Mouse (Mus musculus) gastrocnemius, postnatal 4 days (tissue): Measurements from ENCODE around the gene Nr2c2. TPM values are rescaled to one million over a fixed set of nuclear protein-coding genes. Genes with fewer than 3 reads are reported as not detected.

Experiments used
- DNase-seq, 2 experiments: peaks; one replicate each; pipeline ENCODE4 v3.0.0; 2021 to 2022; ENCODE audit warnings: low spot score in 2 of 2, mixed read lengths in 2 of 2
- total RNA-seq, 2 experiments: library from RNA; stranded (reverse); gene quantifications; 2 replicates each; pipeline ENCODE4 v1.2.3; 2021

The Nr2c2 gene
- total RNA-seq, 2 experiments from 2014 or later = 38.0 to 41.3 TPM

GRCm38 (mm10) chr6:92124547-92124946, 33.4 kb downstream of the Nr2c2 start:
- no peak for DNase-seq

DNA sequence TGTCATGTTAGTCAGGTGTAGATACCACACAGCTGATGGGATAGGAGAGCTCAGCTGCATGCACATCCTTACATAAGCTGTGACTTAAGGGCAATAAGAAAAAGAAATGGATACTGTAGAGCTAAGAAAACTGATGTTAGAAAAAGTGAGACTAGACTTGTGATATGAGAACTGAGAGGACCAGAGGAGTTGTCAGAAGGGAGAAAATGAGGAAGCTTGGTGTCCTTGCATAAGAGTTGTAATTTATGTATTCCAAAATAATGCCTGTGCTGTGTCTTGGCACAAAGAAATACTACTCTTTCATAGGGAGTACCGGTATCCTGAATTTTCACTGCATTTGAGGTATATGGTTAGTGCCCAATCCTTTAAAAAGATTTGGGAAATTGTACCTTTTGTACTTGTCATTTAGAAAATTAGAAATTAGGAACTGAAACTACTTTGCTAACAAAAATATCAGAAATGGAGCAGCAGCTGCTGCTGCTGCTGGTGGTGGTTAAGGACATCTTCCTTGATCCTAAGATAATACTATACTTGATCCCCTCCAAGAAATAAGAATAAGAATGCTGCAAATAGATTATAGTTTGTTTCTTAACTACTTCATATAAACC, 35.8 kb downstream of the Nr2c2 start:
- DNase-seq = no peak

GRCm38 (mm10) chr6:92131456-92131855, 40.3 kb downstream of the Nr2c2 start:
- no peak for DNase-seq

- DNase-seq = no peak
Measured at GRCm38 (mm10) chr6:92132021-92132911, 41.1 kb downstream of the Nr2c2 start.

- DNase-seq = no peak
Measured at GRCm38 (mm10) chr6:92133617-92134016, 42.4 kb downstream of the Nr2c2 start.

DNA sequence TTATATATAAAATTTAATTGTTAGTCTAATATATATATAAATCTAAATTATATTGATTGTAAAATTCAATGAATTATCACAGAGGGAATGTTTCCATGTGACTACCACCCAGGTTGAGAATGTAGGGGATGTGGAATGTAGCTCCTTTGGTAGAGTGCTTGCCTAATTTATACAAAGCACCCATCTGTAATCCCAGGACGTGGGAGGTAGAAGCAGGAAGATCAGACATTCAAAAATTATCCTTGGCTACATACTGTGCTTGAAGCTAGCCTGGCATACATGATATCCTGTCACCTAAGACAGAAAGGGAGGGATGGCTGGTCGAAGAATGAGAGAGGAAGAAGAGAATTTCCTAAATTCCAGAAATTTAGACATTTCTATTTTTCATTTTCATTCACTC, 45.2 kb downstream of the Nr2c2 start:
- DNase-seq = no peak

- no peak for DNase-seq
Measured at GRCm38 (mm10) chr6:92145881-92146280, 54.7 kb downstream of the Nr2c2 start.

DNA sequence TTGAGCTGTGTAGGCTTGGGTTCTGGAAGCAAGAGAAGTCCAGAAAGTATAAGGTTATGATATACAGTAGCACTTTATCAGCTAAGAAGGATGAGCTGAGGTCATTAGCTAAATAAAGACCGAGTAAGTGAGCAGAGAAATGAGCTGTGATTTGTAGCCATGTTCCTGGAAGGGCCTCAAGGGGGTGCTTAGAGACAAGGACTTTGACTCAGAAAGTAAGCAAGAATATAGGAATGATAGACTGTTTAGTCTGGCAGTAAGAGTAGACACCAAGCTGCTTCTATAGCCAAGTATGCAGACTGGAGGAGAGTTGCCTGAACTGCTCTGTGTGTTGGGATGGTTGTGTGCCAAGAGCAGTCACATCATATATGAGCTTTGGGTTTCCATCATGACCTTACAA, 62.6 kb downstream of the Nr2c2 start:
- DNase-seq = no peak

DNA sequence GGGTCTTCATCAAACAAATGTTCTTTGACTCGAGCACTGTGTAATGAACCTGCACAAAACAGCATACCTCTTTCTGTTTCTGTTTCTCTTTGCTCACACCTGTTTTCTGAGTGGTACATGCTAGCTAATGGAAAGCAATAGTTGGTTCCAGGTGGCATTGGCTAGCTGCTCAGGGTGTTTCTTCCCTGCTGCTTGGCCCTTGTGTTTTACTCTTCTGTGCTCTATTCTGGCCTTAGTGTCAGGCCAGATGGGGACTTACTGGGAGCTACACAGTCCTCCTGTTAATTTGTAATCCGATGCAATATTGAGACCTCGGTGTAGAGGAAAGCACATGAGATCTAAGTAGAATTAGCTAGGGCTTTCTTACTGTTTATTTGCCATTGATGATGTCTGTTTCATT, 67.6 kb downstream of the Nr2c2 start:
- DNase-seq = no peak

DNA sequence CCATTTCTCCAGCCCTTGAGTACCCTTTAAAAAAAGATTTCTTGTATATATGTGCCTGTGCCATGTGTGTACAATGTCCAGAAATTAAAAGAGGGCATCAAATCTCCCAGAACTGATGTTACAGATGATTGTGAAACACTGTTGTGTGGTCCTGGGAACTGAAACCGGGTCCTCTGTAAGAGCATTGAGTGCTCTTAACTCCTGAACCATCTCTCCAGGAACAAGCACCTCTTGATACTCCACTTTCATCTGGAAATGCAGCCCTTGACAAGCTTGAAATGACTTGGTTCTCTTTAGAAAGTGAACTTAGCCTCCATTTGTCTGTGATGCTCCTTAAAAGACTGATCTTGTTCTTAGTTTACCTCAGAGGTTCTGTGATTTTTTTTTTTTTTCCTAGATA, 71.5 kb downstream of the Nr2c2 start:
- no peak for DNase-seq

DNA sequence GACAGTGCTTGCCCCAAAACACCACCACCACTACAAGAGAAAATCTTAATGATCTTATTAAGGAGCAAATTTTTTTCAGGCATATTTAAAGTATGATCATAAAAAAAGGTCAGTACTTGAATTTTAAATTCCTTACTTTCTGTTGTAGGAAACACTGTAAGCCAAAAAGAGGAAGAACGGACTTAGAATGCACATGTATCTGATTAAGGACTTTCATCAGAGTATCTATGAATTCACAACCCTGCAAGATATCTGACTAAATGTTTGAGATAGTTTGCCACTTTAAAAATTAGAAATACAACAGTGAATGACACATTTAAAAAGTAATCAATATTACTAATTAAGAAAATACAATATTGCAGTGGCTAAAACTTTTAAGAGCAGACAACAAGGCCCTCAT, 85.3 kb downstream of the Nr2c2 start:
- DNase-seq = no peak

DNA sequence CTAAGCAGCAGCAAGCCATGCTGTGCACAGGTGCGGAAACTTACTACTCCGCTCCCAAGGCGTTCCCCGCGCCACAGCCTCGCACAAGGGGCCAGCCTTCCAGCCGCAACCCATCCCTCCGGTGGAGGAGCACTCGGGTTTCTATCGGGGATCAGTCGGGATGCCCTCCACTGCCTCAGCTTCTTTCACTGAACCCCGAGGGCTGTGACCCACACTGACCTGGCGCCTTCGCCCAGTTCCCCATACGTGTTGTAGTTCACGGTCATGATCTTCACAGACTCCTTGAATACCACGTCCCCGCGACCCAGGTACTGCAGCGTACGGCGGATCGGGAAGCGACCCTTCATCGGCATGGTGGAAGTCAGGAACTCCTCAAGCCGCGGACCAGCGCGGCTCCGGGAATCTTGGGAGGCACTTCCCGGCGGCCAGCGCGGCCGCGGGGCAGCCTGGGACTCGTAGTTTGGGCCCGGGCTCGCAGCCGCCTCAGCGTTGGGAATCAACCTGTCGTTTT, 92.5 kb downstream of the Nr2c2 start, which contains the start of gene Mrps25:
TSS of gene Mrps25 (minus strand) at position 413 of the 511 bp plus-strand sequence.
- DNase-seq = peak; percentile 60 to 67

- DNase-seq = no peak
Measured at GRCm38 (mm10) chr6:92184178-92184577, 93.0 kb downstream of the Nr2c2 start.

GRCm38 (mm10) chr6:92199414-92199813, 108.2 kb downstream of the Nr2c2 start:
- no peak for DNase-seq

DNA sequence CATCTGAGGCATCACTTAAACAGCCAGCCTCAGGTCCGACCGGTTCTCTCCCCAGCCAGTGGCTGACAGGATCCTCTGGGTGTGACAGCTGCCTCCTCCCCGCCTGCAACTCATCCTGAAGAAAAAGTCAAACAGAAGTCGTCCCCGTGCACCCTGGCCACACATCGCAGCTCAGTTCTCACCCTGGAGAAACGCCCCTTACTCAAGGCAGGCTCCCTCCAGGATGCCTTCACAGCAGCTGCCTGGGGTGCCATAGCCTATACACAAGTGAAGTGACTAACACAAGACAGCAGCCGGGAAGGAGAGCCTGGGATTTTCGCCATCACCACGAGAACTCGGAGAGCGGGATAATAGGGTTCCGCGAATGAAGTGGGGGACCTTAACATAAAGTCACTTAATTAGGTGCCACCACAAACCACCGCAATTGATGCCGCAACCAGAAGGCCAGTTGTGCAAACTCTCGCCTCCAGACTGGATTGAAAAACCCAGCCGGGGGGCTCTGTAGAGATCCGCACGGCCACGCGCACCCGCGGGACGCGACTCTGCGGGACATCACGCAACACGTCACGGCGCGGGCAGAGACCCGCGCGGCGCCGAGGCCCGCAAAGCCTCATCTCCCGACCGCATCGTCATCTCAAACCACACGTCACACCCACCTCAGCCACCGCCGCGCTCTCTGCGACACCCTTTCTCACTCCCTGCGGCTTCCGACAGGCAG, 123.0 kb downstream of the Nr2c2 start:
- peak in 1 of 2 experiments; percentile 11 for DNase-seq

- peak; percentile 78 to 92 for DNase-seq
Measured at GRCm38 (mm10) chr6:92214773-92215449, 123.7 kb downstream of the Nr2c2 start, which contains the start of gene Rbsn. TSS of gene Rbsn (minus strand) at chr6:92214925.

DNA sequence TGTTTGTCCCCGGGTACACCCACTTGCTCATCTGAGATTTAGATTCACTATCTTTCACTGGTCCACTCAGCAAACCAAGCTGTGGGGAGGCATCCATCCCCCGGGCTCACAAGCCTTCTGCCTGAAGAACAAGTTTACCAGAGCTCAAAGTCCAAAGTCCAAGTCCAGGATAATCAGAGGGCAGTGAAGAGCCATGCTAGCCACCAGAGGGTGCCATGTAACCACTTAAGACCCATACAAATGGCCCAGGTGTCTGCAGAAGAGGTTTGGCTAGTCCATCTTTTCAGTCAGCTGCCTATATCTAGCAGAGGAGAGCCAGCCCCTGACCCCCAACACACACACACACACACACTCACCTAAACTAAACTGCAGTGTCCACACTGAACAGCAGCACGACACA, 128.3 kb downstream of the Nr2c2 start:
- DNase-seq = peak in 1 of 2 experiments; percentile 14

- no peak for DNase-seq
Measured at GRCm38 (mm10) chr6:92221604-92222003, 130.4 kb downstream of the Nr2c2 start.

- DNase-seq = no peak
Measured at GRCm38 (mm10) chr6:92222021-92222420, 130.8 kb downstream of the Nr2c2 start.
